Mouse (Mus musculus) cerebellum, adult 2 months (tissue): ENCODE data around the gene Csk.

ENCODE experiments used
- CTCF ChIP-seq: fragments of 200-500 bp; IDR thresholded peaks from 2 replicates; pipeline ENCODE4 v1.5.1; 2011; ENCODE audit warnings: low read depth, mild to moderate bottlenecking, control low read depth, low read length, moderate library complexity, borderline replicate concordance; ENCODE audit not compliant: insufficient read depth
- POLR2A ChIP-seq: fragments of 200-500 bp; IDR thresholded peaks from 2 replicates; pipeline ENCODE4 v1.6.1; 2011; ENCODE audit warnings: low read length, control low read depth, borderline replicate concordance; ENCODE audit not compliant: insufficient read depth

DNA sequence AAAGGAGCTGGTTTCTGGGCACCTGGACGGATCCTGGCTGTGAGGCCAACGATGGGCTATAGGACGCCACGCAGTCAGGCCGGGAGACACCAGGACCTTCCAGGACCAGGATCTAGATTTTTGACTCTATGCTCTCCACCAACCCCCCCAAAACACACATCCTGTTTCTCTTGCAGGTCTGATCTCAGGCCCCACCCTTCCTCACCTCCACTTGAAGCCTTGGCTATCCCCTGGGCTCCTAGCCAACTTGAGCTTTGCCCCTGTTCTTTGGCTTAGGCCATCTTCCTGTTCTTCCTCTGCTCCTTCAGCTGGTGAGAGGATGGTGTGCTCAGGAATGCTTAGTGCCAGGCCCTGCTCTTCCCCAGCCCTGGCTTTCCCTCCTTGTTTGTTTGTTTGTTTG lies 32.8 kb downstream of the Csk start, which contains the start of gene Lman1l:
- TF ChIP-seq POLR2A: no peak
- TF ChIP-seq CTCF: no peak
